20 mouse cellular contexts compared by ENCODE assay signal in the genomic region with DNA sequence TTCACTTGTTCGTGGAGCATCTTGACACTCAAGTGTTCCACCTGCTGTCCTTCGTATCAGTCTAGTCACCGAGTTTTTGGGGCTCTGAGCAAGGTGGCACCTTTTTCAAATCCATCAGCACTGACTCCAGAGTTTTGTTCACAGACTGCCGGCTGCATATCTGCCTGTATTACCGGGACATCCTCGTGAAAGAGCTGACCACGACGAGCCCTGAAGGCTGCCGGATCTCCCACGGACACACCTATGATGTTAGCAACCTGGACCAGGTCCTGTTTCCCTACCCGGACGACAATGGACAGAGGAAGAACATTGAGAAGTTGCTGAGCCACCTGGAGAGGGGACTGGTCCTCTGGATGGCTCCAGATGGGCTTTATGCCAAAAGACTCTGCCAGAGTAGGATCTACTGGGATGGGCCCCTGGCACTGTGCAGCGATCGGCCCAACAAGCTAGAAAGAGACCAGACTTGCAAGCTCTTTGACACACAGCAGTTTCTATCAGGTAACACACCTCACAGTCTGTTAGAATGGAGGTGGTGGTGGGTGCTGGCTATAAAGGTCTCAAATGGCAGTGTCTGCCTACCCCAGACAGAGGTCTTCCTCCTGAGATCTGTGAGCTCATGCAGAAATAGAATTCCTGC. TPM values are rescaled to one million over a fixed set of nuclear protein-coding genes. Genes with fewer than 3 reads are reported as not detected.
DNase-seq lines count a peak whose midpoint lies in the region; ATAC-seq lines count a peak whose summit lies in the region.
"Had no signal": no experiment of that assay in that cellular context is flagged by ENCODE, and none has a peak within 500 bp of the region (broad histone marks: within the 10 kb centered on the region; RNA-seq: fewer than 3 reads in every experiment).

No protein-coding gene starts in this region.

- H3K9ac ChIP-seq in hindbrain, embryonic 14.5 days: no peak overlapping the region
- H3K9ac ChIP-seq: embryonic facial prominence, embryonic 12.5 days; forebrain, embryonic 13.5 days; forebrain, embryonic 15.5 days; forebrain, postnatal 0 days had no signal

- no peak overlapping the region for H3K4me2 ChIP-seq in hindbrain, embryonic 14.5 days (replicated peaks)
- H3K4me2 ChIP-seq: embryonic facial prominence, embryonic 12.5 days; forebrain, embryonic 13.5 days; forebrain, embryonic 15.5 days had no signal

- no peak for ATAC-seq in hindbrain, embryonic 14.5 days (ENCODE audit: low FRiP score)
- ATAC-seq: forebrain, embryonic 13.5 days; forebrain, embryonic 15.5 days; forebrain, postnatal 0 days had no signal

- H3K4me1 ChIP-seq in hindbrain, embryonic 14.5 days (replicated peaks; ENCODE audit: control insufficient read depth, insufficient read depth, low read length): no peaks in the 10 kb centered on the region
- H3K4me1 ChIP-seq: embryonic facial prominence, embryonic 10.5 days; embryonic facial prominence, embryonic 12.5 days; forebrain, embryonic 13.5 days; forebrain, embryonic 15.5 days had no signal

- H3K36me3 ChIP-seq in hindbrain, embryonic 14.5 days (replicated peaks; ENCODE audit: control insufficient read depth, insufficient read depth): no peaks in the 10 kb centered on the region
- H3K36me3 ChIP-seq: embryonic facial prominence, embryonic 10.5 days; embryonic facial prominence, embryonic 12.5 days; forebrain, embryonic 15.5 days; G1E had no signal

- peaks cover 6% of the 10 kb centered on the region; the same call in 1 of the 2 replicates for H3K27me3 ChIP-seq in hindbrain, embryonic 14.5 days (ENCODE audit: control insufficient read depth, insufficient read depth, low read length)

- H3K4me3 ChIP-seq in hindbrain, embryonic 14.5 days (replicated peaks; ENCODE audit: low read length): no peak overlapping the region
- H3K4me3 ChIP-seq: embryonic facial prominence, embryonic 10.5 days; embryonic facial prominence, embryonic 12.5 days; forebrain, embryonic 13.5 days; forebrain, embryonic 15.5 days had no signal

- no peaks in the 10 kb centered on the region for H3K9me3 ChIP-seq in hindbrain, embryonic 14.5 days (ENCODE audit: control insufficient read depth, low read length)
- H3K9me3 ChIP-seq: embryonic facial prominence, embryonic 10.5 days; embryonic facial prominence, embryonic 12.5 days; forebrain, embryonic 13.5 days; forebrain, embryonic 15.5 days; G1E had no signal

- intact Hi-C loops in heart, postnatal 25 days (cut with DNase I): no loop called here

- H3K27ac ChIP-seq in hindbrain, embryonic 14.5 days: no peak overlapping the region
- H3K27ac ChIP-seq: embryonic facial prominence, embryonic 10.5 days; embryonic facial prominence, embryonic 12.5 days; forebrain, embryonic 13.5 days; forebrain, embryonic 15.5 days had no signal

- 88% methylated on average over 14 of the region's 14 CpGs for WGBS in hindbrain, embryonic 14.5 days

- DNase-seq in heart, adult 11 months: peak; percentile 83
- no peak for DNase-seq in heart, postnatal 25 days (ENCODE audit: low spot score)
- DNase-seq in B cell, adult 2 months: peak; percentile 14 to 15
- DNase-seq in MN1 (ENCODE audit: low spot score): peak; percentile 21
- no peak for DNase-seq in hindbrain, embryonic 14.5 days (ENCODE audit: low spot score)
- DNase-seq in adrenal gland, postnatal 4 days (ENCODE audit: low spot score in 2 of 2): no peak
- DNase-seq: adrenal gland, adult 2 months; adrenal gland, postnatal 10 days; adrenal gland, postnatal 25 days; cerebellum, adult 11-12 months; cerebellum, adult 2 months; cerebellum, adult 9-10 months; cerebellum, postnatal 25 days; forebrain, postnatal 0 days had no signal

RNA-seq across cellular contexts. Expression of a gene that starts 8.4 kb away (rescaled TPM):
- total RNA-seq in heart, postnatal 25 days (2021): 1 to 10 TPM in 1 of 2 experiments, under 1 TPM in 1; 0.99 to 1.3 TPM
- polyA plus RNA-seq in hindbrain, embryonic 14.5 days (2014; fragmentation: Nextera tagmentation; extraction: Ambion mirVana): 0.08 and 0.25 TPM in 2 replicates
- 1 to 10 TPM in 1 of 2 experiments, under 1 TPM in 1; 0.90 to 1.5 TPM for total RNA-seq in adrenal gland, postnatal 4 days (2021)
- polyA plus RNA-seq: C2C12, G1E had no signal

Comparison
In these comparisons a context has a peak if more than half of its experiments do, and no peak if none do; other contexts are left out.
1. DNase-seq: peak in heart, adult 11 months (single experiment), B cell, adult 2 months (2 of 2) and MN1 (single experiment); none in heart, postnatal 25 days (single experiment), hindbrain, embryonic 14.5 days (single experiment) and adrenal gland, postnatal 4 days (0 of 2).